Mouse (Mus musculus) megakaryocyte, embryonic 14.5 days (primary cell): ENCODE results near the gene Crlf1.

Experiments used
- FLI1 ChIP-seq: IDR thresholded peaks from 2 replicates; pipeline ENCODE4 v1.6.1; 2012; ENCODE audit warnings: low read length, inconsistent platforms, mixed read lengths
- GATA1 ChIP-seq: IDR thresholded peaks from 3 replicates; pipeline ENCODE4 v1.6.1; 2012; ENCODE audit warnings: mixed read lengths, low read length, inconsistent platforms, borderline replicate concordance

- TF ChIP-seq GATA1 (no peak), FLI1 (no peak)
Observed at GRCm38 (mm10) chr8:70489576-70489975, 3.4 kb upstream of the Crlf1 start.
